Mouse (Mus musculus): ENCODE measurements around the gene Aadacl2.
A peak's percentile ranks its signal among the peaks of the same experiment; 100 is the strongest.

The Aadacl2 gene

DNA sequence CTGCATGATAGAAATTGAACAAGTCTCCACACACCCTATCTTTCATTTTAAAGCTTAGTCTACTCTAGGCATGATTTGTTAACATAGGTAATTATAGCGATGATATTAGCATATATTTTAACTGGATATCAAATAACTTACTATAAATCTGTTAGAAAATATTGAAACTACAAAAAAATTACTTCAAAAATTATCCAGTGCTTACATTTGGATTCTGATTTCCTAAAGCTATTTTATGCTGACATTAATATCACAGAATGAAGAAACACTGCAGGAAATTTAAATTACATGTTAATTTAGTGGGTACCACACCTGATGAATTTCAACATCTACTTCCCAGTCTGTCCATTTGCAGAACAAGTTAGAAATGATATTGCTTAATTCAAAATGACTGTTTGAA lies at the start of gene Aadacl2:
Gene Aadacl2, plus strand, starts transcription at position 301 of the 400 bp plus-strand sequence.
- no peak for DNase-seq

- no peak for DNase-seq
Observed at GRCm38 (mm10) chr3:59970891-59971290, 35.7 kb upstream of the Aadacl2 start.

- DNase-seq: no peak
Observed at GRCm38 (mm10) chr3:59974591-59974990, 32.0 kb upstream of the Aadacl2 start.

- DNase-seq: no peak
Observed at GRCm38 (mm10) chr3:60003622-60004021, 2.9 kb upstream of the Aadacl2 start.

GRCm38 (mm10) chr3:60025417-60025816 lies 18.9 kb downstream of the Aadacl2 start, which contains the start of gene Aadac:
Aadac (plus strand) TSS chr3:60025717.
- no peak for DNase-seq

- DNase-seq: no peak
Observed at GRCm38 (mm10) chr3:60031511-60031910, 25.0 kb downstream of the Aadacl2 start.

DNA sequence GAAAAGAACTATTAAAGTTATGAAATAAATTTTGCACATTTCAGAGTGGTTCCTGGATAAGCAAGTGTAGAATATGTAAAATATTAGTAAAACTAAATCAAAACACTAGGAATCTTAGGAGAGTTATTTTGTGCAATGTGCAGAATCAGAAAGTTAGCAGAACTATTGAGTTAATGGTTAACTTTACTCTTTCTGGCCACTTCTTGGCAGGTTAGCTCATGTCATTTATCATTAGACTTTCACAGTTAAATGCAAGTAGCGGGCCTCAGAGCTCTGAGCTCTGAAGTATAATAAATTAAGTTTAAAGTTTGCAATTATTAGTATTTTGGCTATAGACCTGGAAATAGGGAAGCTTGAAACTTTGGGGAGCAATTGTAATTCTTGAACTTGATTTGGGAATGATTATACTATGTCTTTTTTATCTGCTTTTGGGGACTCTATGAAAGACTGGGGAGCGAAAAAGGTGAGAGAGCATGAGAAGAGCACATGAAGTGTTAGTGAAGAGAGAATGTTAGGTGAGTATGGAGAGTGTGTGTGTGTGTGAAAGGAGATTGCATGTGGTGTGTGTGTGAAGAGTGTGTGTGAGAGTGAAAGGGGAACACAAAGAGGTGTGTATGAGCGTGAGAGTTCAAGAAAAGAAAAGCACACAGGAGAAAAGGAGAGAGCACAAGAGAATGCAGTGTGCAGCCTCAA lies 39.8 kb downstream of the Aadacl2 start:
- DNase-seq: no peak

DNA sequence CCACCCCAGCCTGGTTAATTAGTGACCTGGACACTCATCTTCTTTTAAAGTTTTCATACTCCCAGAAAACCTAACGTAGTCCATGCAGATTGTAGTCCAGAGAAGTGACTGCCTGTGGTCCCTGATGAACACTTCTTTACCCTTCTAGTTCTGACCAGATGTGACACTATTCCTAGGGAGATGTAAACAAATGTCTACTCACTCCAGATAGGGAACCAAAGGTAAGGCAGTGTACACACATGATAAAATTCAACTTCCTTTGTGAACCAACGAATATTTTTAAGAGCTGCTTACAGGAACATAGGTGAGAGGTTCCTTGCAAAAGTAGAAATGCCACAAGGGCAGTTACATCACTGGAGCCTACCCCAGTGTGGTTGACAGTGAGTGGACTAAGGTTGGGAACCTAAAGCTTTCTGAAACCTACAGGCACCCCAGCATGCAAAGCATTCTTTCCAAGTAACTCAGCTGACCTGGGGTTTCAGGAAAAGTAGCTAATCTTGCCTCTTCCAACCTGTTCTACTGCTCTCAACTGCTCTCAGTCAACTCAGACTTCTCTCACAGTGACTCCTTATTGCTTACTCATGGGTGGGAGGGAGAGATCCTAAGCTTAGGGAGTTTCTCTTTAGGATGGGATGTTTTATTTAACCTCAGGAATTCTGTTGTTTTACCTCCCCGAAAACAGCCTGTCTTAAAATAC lies 46.8 kb downstream of the Aadacl2 start:
- no peak for DNase-seq

DNA sequence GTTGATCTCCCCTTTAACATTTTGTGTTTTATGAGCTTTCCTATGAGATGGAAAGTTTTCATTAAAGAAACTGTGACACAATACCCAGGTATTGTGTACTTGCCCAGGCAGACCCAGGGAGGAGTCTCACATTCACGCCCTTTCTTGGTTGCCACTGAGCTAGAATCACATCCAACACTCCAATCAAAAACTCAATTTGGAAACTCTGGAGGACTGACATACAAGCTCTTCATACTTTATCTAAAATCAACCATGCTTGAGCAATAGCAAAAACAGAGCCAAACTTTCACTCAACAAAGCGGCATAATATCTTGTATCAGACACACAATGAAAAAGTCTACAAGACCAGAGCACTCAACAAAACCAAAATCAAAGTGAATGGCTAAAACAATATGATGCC lies 47.4 kb downstream of the Aadacl2 start:
- DNase-seq: no peak

DNA sequence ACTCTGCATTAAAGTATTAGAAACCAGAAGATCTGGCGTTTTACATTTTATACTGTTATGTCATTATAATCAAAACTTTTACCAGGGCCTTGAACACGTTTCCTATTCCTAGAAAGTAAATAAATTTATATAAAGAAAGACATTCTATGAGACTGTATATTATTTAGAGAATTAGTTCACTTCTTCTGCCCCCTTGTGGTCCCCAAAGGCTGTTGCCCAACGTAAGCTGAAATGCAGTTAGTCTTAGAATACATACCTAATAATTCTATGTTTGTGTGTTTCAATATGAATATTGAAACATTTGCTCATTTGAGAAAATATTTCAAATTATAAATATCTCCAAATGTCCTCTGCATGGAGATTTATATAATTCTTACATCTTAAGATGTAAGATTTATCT lies 49.9 kb downstream of the Aadacl2 start:
- peak; percentile 5 for DNase-seq

DNA sequence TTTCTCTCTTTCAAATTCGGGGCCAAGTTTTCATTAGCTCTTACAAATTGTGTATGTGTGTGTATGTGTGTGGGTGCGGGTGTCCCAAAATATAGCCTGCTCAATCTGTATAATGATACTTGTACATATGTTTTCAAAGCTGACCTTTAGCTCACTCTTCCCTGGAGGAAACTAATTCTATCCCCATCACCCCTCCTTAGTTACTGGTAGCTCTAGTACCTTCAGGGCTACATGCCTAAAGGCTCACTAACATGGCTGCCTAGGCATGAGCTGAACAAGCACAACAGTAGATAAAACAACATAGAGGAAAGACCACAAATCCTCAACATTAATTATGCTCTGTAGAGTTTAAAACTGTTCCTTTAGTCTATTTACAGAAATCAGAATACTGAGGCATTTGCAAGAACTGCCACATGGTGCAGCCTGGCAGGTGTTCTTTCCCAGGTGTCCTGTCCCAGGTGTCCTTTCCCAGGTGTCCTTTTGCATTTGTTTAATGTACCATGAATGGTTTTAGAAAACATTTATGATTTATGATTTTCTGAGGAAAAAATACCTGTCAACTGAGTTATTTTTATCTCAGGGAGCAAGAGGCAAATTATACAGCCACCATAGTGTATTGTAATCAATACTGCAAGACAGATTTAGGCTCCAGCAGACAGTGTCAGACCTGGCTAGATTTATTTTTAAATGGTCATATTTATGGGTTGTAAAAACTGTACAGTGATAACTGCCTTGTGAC lies 50.7 kb downstream of the Aadacl2 start:
- DNase-seq: no peak

- DNase-seq: no peak
Observed at GRCm38 (mm10) chr3:60057809-60058082, 51.2 kb downstream of the Aadacl2 start.
